Mouse (Mus musculus): ENCODE measurements around the gene Eps8l1.

GRCm38 (mm10) chr7:4515853-4516252 lies 55.4 kb downstream of the Eps8l1 start:
- no peak for TF ChIP-seq TAL1 (IDR thresholded peaks at IDR 0.05; ENCODE audit: low read length)
- no peak for TF ChIP-seq GATA1 (IDR thresholded peaks at IDR 0.05; ENCODE audit: low read length)
